ENCODE assay signal across 9 mouse cellular contexts in the genomic region with DNA sequence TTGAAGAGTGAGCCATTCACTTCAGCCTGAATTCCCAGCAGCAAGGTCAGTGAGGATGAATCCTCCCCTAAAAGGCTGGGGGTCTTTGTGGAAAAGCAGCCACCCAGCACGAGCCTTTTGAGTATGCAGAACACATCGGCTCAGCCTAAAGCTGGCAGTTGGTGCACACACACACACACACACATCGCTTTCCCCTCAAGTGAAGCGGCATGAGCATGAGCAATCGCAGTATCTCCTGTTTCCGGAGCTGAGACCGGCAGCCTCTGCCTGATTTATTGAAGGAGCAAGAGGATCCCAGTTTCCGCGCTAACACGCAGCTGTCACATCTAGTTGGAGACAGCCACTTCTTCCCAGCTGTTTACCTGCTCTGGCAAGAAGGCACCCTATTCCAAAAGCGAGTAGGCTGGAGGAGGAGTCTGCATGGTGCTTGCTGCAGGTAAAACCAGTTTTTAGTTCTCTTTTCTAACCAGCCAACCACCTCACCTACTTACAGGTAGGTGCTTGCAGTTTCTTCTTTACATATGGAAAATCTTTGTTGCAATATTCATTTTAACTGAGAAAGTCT.
A peak's percentile ranks its signal among the peaks of the same experiment; 100 is the strongest.
DNase-seq lines count a peak whose midpoint lies in the region; ATAC-seq and TF ChIP-seq lines count a peak whose summit lies in the region.
"Had no signal": no experiment of that assay in that cellular context is flagged by ENCODE, and none has a peak within 500 bp of the region (broad histone marks: within the 10 kb centered on the region; RNA-seq: fewer than 3 reads in every experiment).

No protein-coding gene starts in this region.

- TF ChIP-seq EP300 in heart, adult 2 months (IDR thresholded peaks at IDR 0.05; ENCODE audit: insufficient read depth, low read depth, low read length): no peak

- TF ChIP-seq POLR2A in heart, adult 2 months (IDR thresholded peaks at IDR 0.05; ENCODE audit: insufficient read depth, low read depth, low read length): no peak

- intact Hi-C loops in heart, adult 2 months (cut with DNase I): no loop called here
- intact Hi-C loops in gastrocnemius, postnatal 36 days (cut with DNase I): no loop called here

- no peaks in the 10 kb centered on the region for H3K79me2 ChIP-seq in heart, adult 2 months (replicated peaks; ENCODE audit: control insufficient read depth, insufficient read depth, low read length)

- no peaks in the 10 kb centered on the region for H3K4me1 ChIP-seq in heart, embryonic 12.5 days (replicated peaks)
- H3K4me1 ChIP-seq in heart, adult 2 months (ENCODE audit: control insufficient read depth, insufficient read depth, low read length): no peaks in the 10 kb centered on the region
- H3K4me1 ChIP-seq in hindbrain, embryonic 15.5 days (replicated peaks): 0 out of 2 replicates have a peak, but pooled peaks cover 5% of the 10 kb centered on the region
- H3K4me1 ChIP-seq in midbrain, postnatal 0 days (ENCODE audit: insufficient read depth, low read length): no peaks in the 10 kb centered on the region

- H3K27me3 ChIP-seq in heart, embryonic 12.5 days (replicated peaks): no peaks in the 10 kb centered on the region
- no peaks in the 10 kb centered on the region for H3K27me3 ChIP-seq in heart, adult 2 months (ENCODE audit: control insufficient read depth, insufficient read depth, low read length)
- H3K27me3 ChIP-seq in hindbrain, embryonic 15.5 days: no peaks in the 10 kb centered on the region
- no peaks in the 10 kb centered on the region for H3K27me3 ChIP-seq in midbrain, postnatal 0 days (ENCODE audit: insufficient read depth, low read length)

- no peak for ATAC-seq in heart, embryonic 12.5 days (ENCODE audit: insufficient number of reproducible peaks, low FRiP score)
- ATAC-seq in hindbrain, embryonic 15.5 days (ENCODE audit: low FRiP score, low read depth): peak; percentile 88
- ATAC-seq in midbrain, postnatal 0 days (ENCODE audit: low FRiP score): peak; percentile 62
- no peak for ATAC-seq in monocyte, adult 5-6 weeks (replicated peaks; ENCODE audit: insufficient number of reproducible peaks, low FRiP score, low TSS enrichment, poor library complexity, severe bottlenecking)

- H3K4me2 ChIP-seq in heart, embryonic 12.5 days: peak overlapping the region; percentile 54
- peak overlapping the region; percentile 66 for H3K4me2 ChIP-seq in hindbrain, embryonic 15.5 days
- H3K4me2 ChIP-seq in midbrain, postnatal 0 days (ENCODE audit: low read depth, low read length, poor library complexity, severe bottlenecking): peak overlapping the region; percentile 61
- H3K4me2 ChIP-seq: lung, embryonic 14.5 days had no signal

- no peak for TF ChIP-seq CTCF in heart, adult 2 months (IDR thresholded peaks at IDR 0.05)
- TF ChIP-seq CTCF in midbrain, postnatal 0 days (IDR thresholded peaks at IDR 0.05): no peak

- H3K27ac ChIP-seq in heart, embryonic 12.5 days (ENCODE audit: poor library complexity, severe bottlenecking): no peak overlapping the region
- H3K27ac ChIP-seq in heart, adult 2 months: no peak overlapping the region
- peak overlapping the region; percentile 51; the same call in 1 of the 2 replicates for H3K27ac ChIP-seq in hindbrain, embryonic 15.5 days (replicated peaks)
- no peak overlapping the region; the same call in 1 of the 2 replicates for H3K27ac ChIP-seq in midbrain, postnatal 0 days (ENCODE audit: low read depth, low read length)

- H3K9me3 ChIP-seq in heart, embryonic 12.5 days (replicated peaks): no peaks in the 10 kb centered on the region
- H3K9me3 ChIP-seq in hindbrain, embryonic 15.5 days: no peaks in the 10 kb centered on the region
- no peaks in the 10 kb centered on the region for H3K9me3 ChIP-seq in midbrain, postnatal 0 days (ENCODE audit: low read length)

- H3K9ac ChIP-seq in heart, embryonic 12.5 days: no peak overlapping the region
- no peak overlapping the region for H3K9ac ChIP-seq in heart, adult 2 months (ENCODE audit: low read depth, low read length)
- H3K9ac ChIP-seq in hindbrain, embryonic 15.5 days: peak overlapping the region; percentile 46
- H3K9ac ChIP-seq in midbrain, postnatal 0 days (replicated peaks; ENCODE audit: low read length, poor library complexity, severe bottlenecking): peak overlapping the region; percentile 46
- H3K9ac ChIP-seq: lung, embryonic 14.5 days had no signal

- 26% methylated on average over 11 of the region's 11 CpGs for WGBS in heart, embryonic 12.5 days
- WGBS in heart, adult 2 months: 21% methylated on average over 11 of the region's 11 CpGs
- WGBS in hindbrain, embryonic 15.5 days: 6% methylated on average over 11 of the region's 11 CpGs
- WGBS in midbrain, postnatal 0 days: under 1% methylated on average over 11 of the region's 11 CpGs

- 0 out of 2 replicates have a peak overlapping the region, but pooled peaks have one; percentile 10 for H3K4me3 ChIP-seq in heart, embryonic 12.5 days
- H3K4me3 ChIP-seq in heart, adult 2 months: no peak overlapping the region
- H3K4me3 ChIP-seq in hindbrain, embryonic 15.5 days: peak overlapping the region; percentile 42
- H3K4me3 ChIP-seq in midbrain, postnatal 0 days (ENCODE audit: low read depth, low read length): peak overlapping the region; percentile 39

- no peak for DNase-seq in heart, adult 2 months
- peak; percentile 66 for DNase-seq in embryo, embryonic 11 days
- peak; percentile 73 for DNase-seq in midbrain, postnatal 0 days (ENCODE audit: low spot score)
- no peak for DNase-seq in gastrocnemius, postnatal 36 days
- DNase-seq in B cell, adult 2 months: no peak
- DNase-seq: lung, embryonic 14.5 days had no signal

- no peaks in the 10 kb centered on the region for H3K36me3 ChIP-seq in heart, embryonic 12.5 days
- no peaks in the 10 kb centered on the region for H3K36me3 ChIP-seq in heart, adult 2 months (ENCODE audit: control insufficient read depth, insufficient read depth, low read length)
- H3K36me3 ChIP-seq in hindbrain, embryonic 15.5 days: no peaks in the 10 kb centered on the region
- H3K36me3 ChIP-seq in midbrain, postnatal 0 days (ENCODE audit: insufficient read depth, low read length): no peaks in the 10 kb centered on the region

Comparison
In these comparisons a context has a peak if more than half of its experiments do, and no peak if none do; other contexts are left out.
1. ATAC-seq: peak in hindbrain, embryonic 15.5 days (single experiment) and midbrain, postnatal 0 days (single experiment); none in heart, embryonic 12.5 days (single experiment) and monocyte, adult 5-6 weeks (single experiment).
2. H3K9ac ChIP-seq: peak in hindbrain, embryonic 15.5 days (single experiment) and midbrain, postnatal 0 days (single experiment); none in heart, embryonic 12.5 days (single experiment) and heart, adult 2 months (single experiment).
3. DNase-seq: peak in embryo, embryonic 11 days (single experiment) and midbrain, postnatal 0 days (single experiment); none in heart, adult 2 months (0 of 2), gastrocnemius, postnatal 36 days (0 of 2) and B cell, adult 2 months (0 of 2).
4. Peak in every context shown above with its lines, with median percentiles within 50 percentile points of each other: H3K4me2 ChIP-seq.